Mouse (Mus musculus): Measurements from ENCODE around the gene Spats1. TPM values are rescaled to one million over a fixed set of nuclear protein-coding genes. Genes with fewer than 3 reads are reported as not detected.

The Spats1 gene
- polyA plus RNA-seq (2014; fragmentation: Illumina TruSeq; extraction: RNeasy Lipid Tissue Mini Kit (QIAGEN cat#74804); ENCODE audit: low read depth, low replicate concordance): not detected

GRCm38 (mm10) chr17:45474669-45475465 is at the start of gene Spats1:
TSS of gene Spats1 (minus strand) at chr17:45475415.

DNA sequence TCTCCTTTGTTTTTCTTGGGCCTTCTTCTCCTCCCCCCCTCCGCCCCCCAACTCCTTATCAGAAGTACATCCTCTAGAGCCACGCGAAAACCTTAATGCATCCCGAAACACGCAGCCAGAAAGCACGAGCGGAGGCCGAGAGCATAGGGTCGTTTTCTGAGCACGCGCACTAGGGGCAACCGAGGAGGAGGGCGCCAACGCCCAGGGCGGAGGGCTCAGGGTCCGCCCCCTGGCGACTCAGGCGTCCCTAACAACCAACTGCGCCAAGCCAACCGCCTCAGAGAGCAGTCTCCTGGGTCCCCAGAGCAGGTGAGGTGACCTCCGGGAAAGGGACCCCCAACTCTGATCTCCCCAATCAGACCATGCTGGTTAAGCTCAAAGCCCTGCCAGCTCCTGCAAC is 48.0 kb upstream of the Spats1 start, which contains the start of gene Tcte1:
Tcte1 (plus strand) TSS at position 172 of the 400 bp plus-strand sequence.

DNA sequence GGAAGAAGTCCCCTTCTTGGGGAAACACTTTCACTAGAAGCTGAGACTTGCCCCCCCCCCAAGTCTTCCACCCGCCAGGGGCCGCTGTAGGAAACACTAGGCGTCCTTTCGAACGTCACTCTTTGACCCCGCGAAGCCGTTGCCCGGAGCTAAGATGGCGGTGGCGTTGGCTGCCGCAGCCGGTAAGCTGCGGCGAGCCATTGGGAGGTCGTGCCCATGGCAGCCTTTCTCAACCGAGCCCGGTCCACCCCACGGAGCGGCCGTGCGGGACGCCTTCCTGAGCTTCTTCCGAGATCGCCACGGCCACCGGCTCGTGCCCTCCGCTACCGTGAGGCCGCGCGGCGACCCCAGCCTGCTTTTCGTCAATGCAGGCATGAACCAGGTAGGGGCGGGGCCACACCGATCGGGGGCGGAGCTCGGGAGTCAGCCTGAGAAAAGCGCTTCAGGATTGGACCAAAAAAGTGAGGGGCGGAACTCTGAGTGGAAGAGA is 31.5 kb upstream of the Spats1 start, which contains the start of gene Aars2:
Aars2 (plus strand) TSS at position 142 of the 490 bp plus-strand sequence.

GRCm38 (mm10) chr17:45433419-45434261 is 41.6 kb downstream of the Spats1 start, which contains the start of gene Cdc5l:
TSS of gene Cdc5l (minus strand) at chr17:45433737.

Other genes with a start within 250 kb of the Spats1 start
- 60.0 TPM for gene Cdc5l, start 41.7 kb downstream of the Spats1 start, polyA plus RNA-seq (2014; fragmentation: Illumina TruSeq; extraction: RNeasy Lipid Tissue Mini Kit (QIAGEN cat#74804); ENCODE audit: low read depth, low replicate concordance)
- gene Aars2, start 31.4 kb upstream of the Spats1 start, polyA plus RNA-seq (2014; fragmentation: Illumina TruSeq; extraction: RNeasy Lipid Tissue Mini Kit (QIAGEN cat#74804); ENCODE audit: low read depth, low replicate concordance): 0.40 TPM
- not detected for gene Tcte1, start 48.0 kb upstream of the Spats1 start, polyA plus RNA-seq (2014; fragmentation: Illumina TruSeq; extraction: RNeasy Lipid Tissue Mini Kit (QIAGEN cat#74804); ENCODE audit: low read depth, low replicate concordance)
- gene Tmem151b, start 74.3 kb upstream of the Spats1 start, polyA plus RNA-seq (2014; fragmentation: Illumina TruSeq; extraction: RNeasy Lipid Tissue Mini Kit (QIAGEN cat#74804); ENCODE audit: low read depth, low replicate concordance): 0.20 TPM
- gene Nfkbie, start 80.3 kb upstream of the Spats1 start, polyA plus RNA-seq (2014; fragmentation: Illumina TruSeq; extraction: RNeasy Lipid Tissue Mini Kit (QIAGEN cat#74804); ENCODE audit: low read depth, low replicate concordance): 0.89 TPM
- 2.0 TPM for gene Slc35b2, start 88.5 kb upstream of the Spats1 start, polyA plus RNA-seq (2014; fragmentation: Illumina TruSeq; extraction: RNeasy Lipid Tissue Mini Kit (QIAGEN cat#74804); ENCODE audit: low read depth, low replicate concordance)
- 1,437 TPM for gene Hsp90ab1, start 97.9 kb upstream of the Spats1 start, polyA plus RNA-seq (2014; fragmentation: Illumina TruSeq; extraction: RNeasy Lipid Tissue Mini Kit (QIAGEN cat#74804); ENCODE audit: low read depth, low replicate concordance)
- gene Slc29a1, start 124.2 kb upstream of the Spats1 start, polyA plus RNA-seq (2014; fragmentation: Illumina TruSeq; extraction: RNeasy Lipid Tissue Mini Kit (QIAGEN cat#74804); ENCODE audit: low read depth, low replicate concordance): 5.0 TPM
- gene Mymx, start 126.7 kb upstream of the Spats1 start, polyA plus RNA-seq (2014; fragmentation: Illumina TruSeq; extraction: RNeasy Lipid Tissue Mini Kit (QIAGEN cat#74804); ENCODE audit: low read depth, low replicate concordance): 1.3 TPM
- 0.16 TPM for gene Capn11, start 183.9 kb upstream of the Spats1 start, polyA plus RNA-seq (2014; fragmentation: Illumina TruSeq; extraction: RNeasy Lipid Tissue Mini Kit (QIAGEN cat#74804); ENCODE audit: low read depth, low replicate concordance)
- gene Mrpl14, start 210.9 kb upstream of the Spats1 start, polyA plus RNA-seq (2014; fragmentation: Illumina TruSeq; extraction: RNeasy Lipid Tissue Mini Kit (QIAGEN cat#74804); ENCODE audit: low read depth, low replicate concordance): 2.0 TPM
- 9.3 TPM for gene Tmem63b, start 211.5 kb upstream of the Spats1 start, polyA plus RNA-seq (2014; fragmentation: Illumina TruSeq; extraction: RNeasy Lipid Tissue Mini Kit (QIAGEN cat#74804); ENCODE audit: low read depth, low replicate concordance)

Measured in kidney, adult 10 weeks (tissue).